Mouse (Mus musculus): ENCODE measurements around the gene Plpp7. TPM values are rescaled to one million over a fixed set of nuclear protein-coding genes. Genes with fewer than 3 reads are reported as not detected.

The Plpp7 gene
- total RNA-seq, 2 experiments from 2014 or later = 105 to 121 TPM

Small RNAs within 50 kb of the gene (microRNA-seq; reads per million reads assigned to microRNA genes)
- gene Mir7674 = 3.8 reads per million, percentile 4 among the genes with 10 or more reads in this experiment

Other genes starting within 250 kb of the Plpp7 start
- under 1 TPM in 1 of 2 experiments, not detected in 1; 0.05 TPM for gene Fibcd1, start 249.5 kb upstream of the Plpp7 start, total RNA-seq (2021)
- gene Lamc3, start 208.2 kb upstream of the Plpp7 start, total RNA-seq (2021) = under 1 TPM; 0.16 to 0.33 TPM
- gene Aif1l, start 145.4 kb upstream of the Plpp7 start, total RNA-seq (2021) = 1 to 10 TPM; 2.9 to 3.3 TPM
- gene Nup214, start 121.1 kb upstream of the Plpp7 start, total RNA-seq (2021) = 10 to 100 TPM; 18.0 to 23.5 TPM
- gene Fam78a, start 10.7 kb upstream of the Plpp7 start, total RNA-seq (2021) = 10 to 100 TPM; 12.5 to 21.2 TPM
- 10 to 100 TPM; 78.4 to 79.7 TPM for gene Prrc2b, start 55.6 kb downstream of the Plpp7 start, total RNA-seq (2021)
- gene Pomt1, start 141.1 kb downstream of the Plpp7 start, total RNA-seq (2021) = 10 to 100 TPM; 10.2 to 11.1 TPM
- gene Uck1, start 164.6 kb downstream of the Plpp7 start, total RNA-seq (2021) = 10 to 100 TPM; 11.4 to 11.6 TPM
- 10 to 100 TPM; 56.7 to 56.9 TPM for gene Golga2, start 191.9 kb downstream of the Plpp7 start, total RNA-seq (2021)
- gene Swi5, start 192.5 kb downstream of the Plpp7 start, total RNA-seq (2021) = 100 to 1,000 TPM; 143 to 148 TPM

Data from gastrocnemius, adult 18-20 months (tissue).